Mouse (Mus musculus): ENCODE measurements around the gene Hmox1.

- TF ChIP-seq CTCF (IDR thresholded peaks at IDR 0.05; ENCODE audit: low read depth) (no peak), EP300 (IDR thresholded peaks at IDR 0.05; ENCODE audit: low read depth) (no peak)
Measured at GRCm38 (mm10) chr8:75084382-75085064, 8.9 kb upstream of the Hmox1 start.

Data from liver, postnatal 0 days (tissue).